Mouse (Mus musculus) lung, adult 2 months (tissue): ENCODE data around the gene Lcat. TPM values are rescaled to one million over a fixed set of nuclear protein-coding genes. Genes with fewer than 3 reads are reported as not detected.
A peak's percentile ranks its signal among the peaks of the same experiment; 100 is the strongest.

ENCODE experiments used
- DNase-seq: peaks from one replicate; pipeline ENCODE4 v3.0.0; 2022
- H3K4me1 ChIP-seq: fragments of 200-500 bp; 2 replicates; pipeline ENCODE4 v1.6.1; 2011; ENCODE audit warnings: low read length; ENCODE audit not compliant: control insufficient read depth, insufficient read depth
- H3K4me3 ChIP-seq: fragments of 200-500 bp; replicated peaks from 2 replicates; pipeline ENCODE3; 2011; ENCODE audit warnings: low read depth, mild to moderate bottlenecking, control low read depth, low read length; ENCODE audit errors: extremely low read depth
- CTCF ChIP-seq: fragments of 200-500 bp; IDR thresholded peaks from 2 replicates; pipeline ENCODE4 v1.5.1; 2011; ENCODE audit warnings: mild to moderate bottlenecking, low read length, control low read depth; ENCODE audit not compliant: insufficient read depth
- POLR2A ChIP-seq: fragments of 200-500 bp; IDR thresholded peaks from 2 replicates; pipeline ENCODE4 v1.6.1; 2011; ENCODE audit warnings: low read depth, mild to moderate bottlenecking, control low read depth, low read length, borderline replicate concordance; ENCODE audit errors: extremely low read depth
- WGBS: fragments of 180-500 bp; shearing (Covaris S2); methylation state at CpG from one replicate; pipeline ENCODE4 v1.1.7; 2018; 5-methylcytosine and 5-hydroxymethylcytosine counted together
- polyA plus RNA-seq: library from polyadenylated mRNA; depleted of rRNA; stranded (reverse); fragments of >200 nt; gene quantifications from 2 replicates; pipeline ENCODE4 v1.2.3, GENCODE M21; 2012

Gene Lcat
- polyA plus RNA-seq, 1 experiment: 3.6 TPM

GRCm38 (mm10) chr8:105951057-105951659, 8.0 kb upstream of the Lcat start:
- no peak for DNase-seq
- TF ChIP-seq POLR2A (no peak), CTCF (no peak)
- Histone ChIP-seq H3K4me1 (no peaks in the 10 kb centered on the region), H3K4me3 (no peak overlapping the region)
- 38% methylated on average over 7 of the region's 7 CpGs for WGBS

DNA sequence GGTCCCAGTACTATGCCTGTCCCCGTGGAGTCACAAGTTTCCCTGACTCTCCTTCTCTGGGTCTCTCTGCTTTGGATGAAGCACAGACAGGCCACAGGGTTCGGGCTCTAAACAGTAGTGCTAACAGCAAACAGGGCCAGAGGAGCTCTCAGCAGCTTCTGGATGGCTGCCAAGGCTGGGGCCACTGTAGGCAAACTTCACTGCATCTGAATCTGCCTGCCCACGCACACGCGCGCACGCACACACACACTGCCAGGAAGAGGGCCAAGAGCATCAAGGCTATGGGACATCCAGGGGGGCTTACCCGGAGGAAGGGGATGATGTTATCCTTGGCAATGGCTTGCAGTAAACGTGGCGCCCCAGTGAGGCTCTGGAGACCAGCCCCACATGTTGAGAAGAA, 6.2 kb upstream of the Lcat start:
- 53% methylated on average over 10 of the region's 10 CpGs for WGBS
- Histone ChIP-seq H3K4me1 (no peaks in the 10 kb centered on the region), H3K4me3 (no peak overlapping the region)
- DNase-seq: no peak
- TF ChIP-seq CTCF: no peak
- no peak for TF ChIP-seq POLR2A

GRCm38 (mm10) chr8:105942542-105942941, 640 bp downstream of the Lcat start:
- no peak for TF ChIP-seq POLR2A
- no peak for TF ChIP-seq CTCF
- H3K4me3 ChIP-seq: no peak overlapping the region
- H3K4me1 ChIP-seq: no peaks in the 10 kb centered on the region
- WGBS: 91% methylated on average over 5 of the region's 5 CpGs
- DNase-seq: no peak

GRCm38 (mm10) chr8:105942026-105942425, 1.2 kb downstream of the Lcat start:
- no peak for DNase-seq
- no peak overlapping the region for H3K4me3 ChIP-seq
- no peaks in the 10 kb centered on the region for H3K4me1 ChIP-seq
- no peak for TF ChIP-seq CTCF
- no peak for TF ChIP-seq POLR2A
- WGBS: 88% methylated on average over 11 of the region's 11 CpGs

DNA sequence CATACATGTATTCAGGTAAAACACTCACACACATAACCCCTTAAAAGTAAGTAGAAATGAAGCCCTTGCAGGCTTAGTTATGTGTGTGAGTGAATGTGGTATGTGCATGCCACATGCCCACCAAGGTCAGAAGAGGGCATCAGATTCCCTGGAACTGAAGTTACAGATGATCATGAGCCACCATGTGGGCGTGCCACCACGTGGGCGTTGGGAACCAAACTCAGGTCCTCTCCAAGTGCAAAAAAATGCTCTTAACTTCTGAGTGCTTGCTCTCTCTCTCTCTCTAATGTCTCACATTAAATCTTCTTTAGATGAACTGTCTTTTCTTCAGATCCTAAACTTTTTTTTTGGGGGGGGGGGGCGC, 4.9 kb downstream of the Lcat start, which contains the start of gene Psmb10:
TSS of gene Psmb10 (minus strand) at position 139 of the 364 bp plus-strand sequence.
- Histone ChIP-seq H3K4me3 (peak within 1 kb of the TSS; percentile 93), H3K4me1 (peaks cover 4% of the 10 kb centered on the region)
- TF ChIP-seq CTCF: no peak
- no peak for DNase-seq
- 4% methylated on average over 4 of the region's 4 CpGs for WGBS

- Histone ChIP-seq H3K4me1 (peaks cover 4% of the 10 kb centered on the region), H3K4me3 (peak overlapping the region; percentile 93)
- under 1% methylated on average over 33 of the region's 33 CpGs for WGBS
- TF ChIP-seq CTCF (no peak), POLR2A (peak; percentile 67; the same call in 1 of the 2 replicates)
- DNase-seq: peak; percentile 60
Measured at GRCm38 (mm10) chr8:105937496-105938305, 5.5 kb downstream of the Lcat start.

DNA sequence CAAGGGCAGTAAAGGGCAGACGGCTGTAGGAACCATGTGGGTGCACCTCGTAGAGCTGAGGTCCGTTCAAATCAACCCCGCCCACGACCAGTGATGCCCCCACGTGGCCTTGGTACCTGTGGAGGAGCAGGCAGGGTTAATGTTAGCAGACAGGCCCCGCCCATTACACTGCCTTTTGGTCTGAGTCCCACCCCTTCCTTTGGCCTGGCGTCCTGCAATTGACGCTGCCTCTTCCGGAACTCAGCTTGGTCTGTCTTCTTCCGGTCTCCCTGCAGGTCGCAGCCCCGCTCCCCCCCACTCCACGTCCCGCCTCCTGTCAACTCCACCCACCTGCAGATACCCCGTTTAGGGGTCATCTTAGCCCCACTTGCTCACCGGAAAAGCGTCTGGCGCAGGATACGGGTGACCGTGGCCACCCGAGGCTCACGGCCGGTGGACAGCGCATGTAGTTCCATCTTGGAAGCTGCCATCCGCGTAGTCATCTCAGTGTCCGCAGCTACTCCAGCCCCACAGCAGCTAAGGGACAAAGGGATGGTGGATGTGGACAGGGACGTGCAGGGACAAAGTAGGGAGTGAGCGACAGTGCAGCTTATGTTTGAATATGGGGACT, 6.2 kb downstream of the Lcat start:
- 1% methylated on average over 30 of the region's 30 CpGs for WGBS
- peak; percentile 72 for TF ChIP-seq POLR2A
- no peak for TF ChIP-seq CTCF
- peak overlapping the region; percentile 93 for H3K4me3 ChIP-seq
- peak; percentile 87 for DNase-seq
- H3K4me1 ChIP-seq: peaks cover 4% of the 10 kb centered on the region

DNA sequence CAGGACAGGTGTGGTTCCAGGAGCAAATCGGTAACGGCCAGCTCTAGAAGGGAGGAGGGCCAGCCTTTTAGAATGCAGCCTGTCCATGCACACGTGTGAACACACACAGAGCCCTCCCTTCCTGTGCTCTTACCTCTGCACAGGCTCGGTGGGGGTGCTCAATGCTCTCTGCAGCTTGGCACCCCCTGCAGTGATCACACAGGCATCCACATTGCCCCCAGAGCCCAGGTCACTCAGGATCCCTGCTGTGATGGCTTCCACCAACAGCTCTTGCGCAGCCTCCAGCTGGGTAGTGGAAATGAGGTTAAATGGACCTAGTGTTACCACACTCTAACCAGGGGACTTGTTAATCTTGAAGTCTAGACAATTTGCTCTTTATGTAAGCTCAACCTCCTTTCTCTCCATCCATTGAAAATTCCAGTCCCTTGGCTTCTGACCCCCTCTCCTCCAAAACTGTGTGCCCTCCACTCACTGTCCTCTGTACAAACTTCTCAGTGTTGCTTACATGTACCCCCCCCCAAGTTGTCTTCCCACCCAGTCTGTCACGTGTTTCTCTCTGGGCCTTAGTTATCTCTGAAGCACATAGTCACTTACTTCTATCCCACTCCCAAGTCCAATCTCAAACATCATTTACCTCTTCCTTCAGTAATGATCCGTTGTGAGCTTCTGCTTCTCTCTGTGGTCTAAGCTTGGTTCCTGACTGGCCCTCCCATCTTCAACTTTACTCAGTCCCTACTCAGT, 7.1 kb downstream of the Lcat start:
- no peak for DNase-seq
- Histone ChIP-seq H3K4me3 (no peak overlapping the region), H3K4me1 (peaks cover 4% of the 10 kb centered on the region)
- no peak for TF ChIP-seq POLR2A
- TF ChIP-seq CTCF: no peak
- 36% methylated on average over 7 of the region's 7 CpGs for WGBS

DNA sequence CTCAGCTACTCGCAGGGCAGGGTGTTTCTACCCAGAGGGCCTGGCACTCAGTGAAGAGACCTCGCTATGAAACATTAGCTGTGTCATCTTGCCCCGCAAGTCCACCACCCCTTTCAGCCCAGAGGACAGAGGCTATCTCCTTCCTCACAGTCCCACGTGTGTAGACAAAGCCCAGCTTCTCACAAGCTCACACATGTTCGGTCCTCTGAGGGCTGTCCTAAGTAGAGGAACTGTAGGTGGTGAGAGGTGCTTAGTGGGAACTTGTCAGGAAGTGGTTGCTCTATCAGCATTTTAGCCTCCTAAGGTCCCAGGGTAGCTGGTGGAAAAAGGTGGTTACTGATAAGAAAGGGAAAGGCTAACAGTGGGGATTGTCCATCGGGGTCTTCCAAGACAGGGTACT, 8.1 kb downstream of the Lcat start:
- Histone ChIP-seq H3K4me1 (peaks cover 4% of the 10 kb centered on the region), H3K4me3 (no peak overlapping the region)
- WGBS: 62% methylated on average over 6 of the region's 6 CpGs
- DNase-seq: no peak
- TF ChIP-seq CTCF (no peak), POLR2A (no peak)

- 87% methylated on average over 2 of the region's 2 CpGs for WGBS
- H3K4me1 ChIP-seq: peaks cover 4% of the 10 kb centered on the region
- H3K4me3 ChIP-seq: no peak within 1 kb of the TSS
- DNase-seq: no peak
- TF ChIP-seq CTCF (no peak), POLR2A (no peak)
Measured at GRCm38 (mm10) chr8:105933762-105934161, 9.4 kb downstream of the Lcat start, which contains the start of gene Ctrl. Gene Ctrl, minus strand, starts transcription at chr8:105933862.
